ENCODE assay signal across 10 mouse cellular contexts in genomic region chr6:99375376-99375775, GRCm38 (mm10).
DNase-seq lines count a peak whose midpoint lies in the region; ATAC-seq lines count a peak whose summit lies in the region.
"Had no signal": no experiment of that assay in that cellular context is flagged by ENCODE, and none has a peak within 500 bp of the region (broad histone marks: within the 10 kb centered on the region; RNA-seq: fewer than 3 reads in every experiment).

No protein-coding gene starts in this region.

- no peak for ATAC-seq in intestine, embryonic 16.5 days
- ATAC-seq in intestine, embryonic 15.5 days: no peak

- H3K9ac ChIP-seq in intestine, embryonic 16.5 days (ENCODE audit: low read depth, low read length): no peak overlapping the region
- no peak overlapping the region for H3K9ac ChIP-seq in intestine, embryonic 15.5 days
- H3K9ac ChIP-seq: liver, embryonic 14.5 days had no signal

- 49% methylated on average over 4 of the region's 4 CpGs for WGBS in intestine, embryonic 16.5 days
- WGBS in intestine, embryonic 15.5 days: 48% methylated on average over 4 of the region's 4 CpGs
- 60% methylated on average over 4 of the region's 4 CpGs for WGBS in limb, embryonic 10.5 days

- H3K9me3 ChIP-seq in intestine, embryonic 16.5 days (ENCODE audit: control insufficient read depth, low read length): no peaks in the 10 kb centered on the region
- no peaks in the 10 kb centered on the region for H3K9me3 ChIP-seq in intestine, embryonic 15.5 days
- no peaks in the 10 kb centered on the region for H3K9me3 ChIP-seq in limb, embryonic 10.5 days (replicated peaks)

- peak; percentile 38 to 39 for DNase-seq in thymus, postnatal 36 days
- DNase-seq in thymus, postnatal 4 days: no peak
- DNase-seq in limb, embryonic 10.5 days (ENCODE audit: low spot score): no peak
- DNase-seq in embryo, embryonic 10 days (ENCODE audit: low spot score): no peak
- no peak for DNase-seq in embryo, embryonic 10.5 days (ENCODE audit: low spot score)
- no peak for DNase-seq in adipocyte (ENCODE audit: low spot score)
- DNase-seq: gastrocnemius, postnatal 14 days had no signal

- H3K4me1 ChIP-seq in intestine, embryonic 16.5 days (ENCODE audit: control insufficient read depth, insufficient read depth, low read length): peaks cover 39% of the 10 kb centered on the region
- peaks cover 24% of the 10 kb centered on the region for H3K4me1 ChIP-seq in intestine, embryonic 15.5 days (replicated peaks)
- peaks cover 58% of the 10 kb centered on the region for H3K4me1 ChIP-seq in limb, embryonic 10.5 days

- 0 out of 2 replicates have a peak overlapping the region, but pooled peaks have one; percentile 28 for H3K27ac ChIP-seq in intestine, embryonic 16.5 days (ENCODE audit: low read length)
- H3K27ac ChIP-seq in intestine, embryonic 15.5 days: no peak overlapping the region
- peak overlapping the region; percentile 31; the same call in 1 of the 2 replicates for H3K27ac ChIP-seq in limb, embryonic 10.5 days
- H3K27ac ChIP-seq: liver, embryonic 14.5 days had no signal

- H3K27me3 ChIP-seq in intestine, embryonic 16.5 days (replicated peaks; ENCODE audit: control insufficient read depth, insufficient read depth, low read length): no peaks in the 10 kb centered on the region
- H3K27me3 ChIP-seq in intestine, embryonic 15.5 days (replicated peaks): no peaks in the 10 kb centered on the region
- peaks cover 5% of the 10 kb centered on the region for H3K27me3 ChIP-seq in limb, embryonic 10.5 days (ENCODE audit: low read depth, poor library complexity, severe bottlenecking)

- H3K36me3 ChIP-seq in intestine, embryonic 16.5 days (ENCODE audit: control insufficient read depth, insufficient read depth, low read length): no peaks in the 10 kb centered on the region
- no peaks in the 10 kb centered on the region for H3K36me3 ChIP-seq in intestine, embryonic 15.5 days
- no peaks in the 10 kb centered on the region for H3K36me3 ChIP-seq in limb, embryonic 10.5 days

- H3K4me2 ChIP-seq in intestine, embryonic 16.5 days (ENCODE audit: low read depth, low read length): no peak overlapping the region
- H3K4me2 ChIP-seq in intestine, embryonic 15.5 days (replicated peaks): no peak overlapping the region

- H3K4me3 ChIP-seq in intestine, embryonic 16.5 days (ENCODE audit: low read length): no peak overlapping the region
- H3K4me3 ChIP-seq in intestine, embryonic 15.5 days (replicated peaks): no peak overlapping the region
- no peak overlapping the region for H3K4me3 ChIP-seq in limb, embryonic 10.5 days

Comparison
In these comparisons a context has a peak if more than half of its experiments do, and no peak if none do; other contexts are left out.
1. DNase-seq: peak in thymus, postnatal 36 days (2 of 2); none in thymus, postnatal 4 days (single experiment), limb, embryonic 10.5 days (single experiment), embryo, embryonic 10 days (single experiment), embryo, embryonic 10.5 days (single experiment) and adipocyte (single experiment).